Mouse (Mus musculus) kidney, adult 2 months (tissue): ENCODE results near the gene Cdan1. TPM values are rescaled to one million over a fixed set of nuclear protein-coding genes. Genes with fewer than 3 reads are reported as not detected.

Experiments used
- DNase-seq: peaks from one replicate; pipeline ENCODE4 v3.0.0; 2021
- H3K27ac ChIP-seq: fragments of 200-500 bp; 2 replicates; pipeline ENCODE4 v1.5.1; 2012; ENCODE audit warnings: low read depth, low read length, control low read depth, inconsistent platforms; ENCODE audit not compliant: insufficient read depth
- H3K27me3 ChIP-seq: fragments of 200-500 bp; replicated peaks from 2 replicates; pipeline ENCODE4 v1.6.1; 2012; ENCODE audit warnings: mild to moderate bottlenecking, moderate library complexity, low read length, inconsistent platforms; ENCODE audit not compliant: control insufficient read depth, insufficient read depth
- H3K36me3 ChIP-seq: fragments of 200-500 bp; 2 replicates; pipeline ENCODE4 v1.6.1; 2012; ENCODE audit warnings: mild to moderate bottlenecking, moderate library complexity, low read length, inconsistent platforms; ENCODE audit not compliant: control insufficient read depth, insufficient read depth
- H3K4me1 ChIP-seq: fragments of 200-500 bp; 2 replicates; pipeline ENCODE4 v1.6.1; 2011; ENCODE audit warnings: low read length; ENCODE audit not compliant: control insufficient read depth, insufficient read depth
- H3K4me3 ChIP-seq: fragments of 200-500 bp; 2 replicates; pipeline ENCODE4 v1.5.1; 2011; ENCODE audit warnings: mild to moderate bottlenecking, low read depth, low read length, control low read depth; ENCODE audit not compliant: insufficient read depth
- CTCF ChIP-seq: fragments of 200-500 bp; conservative IDR thresholded peaks from 2 replicates; pipeline ENCODE4 v1.5.1; 2011; ENCODE audit warnings: low read depth, mild to moderate bottlenecking, control low read depth, low read length, moderate library complexity, mixed read lengths; ENCODE audit not compliant: insufficient read depth, insufficient read length
- POLR2A ChIP-seq: fragments of 200-500 bp; IDR thresholded peaks from one replicate; pipeline ENCODE4 v1.6.1; 2011; ENCODE audit warnings: low read depth, low read length, control low read depth
- WGBS: fragments of 180-500 bp; shearing (Covaris S2); methylation state at CpG from one replicate; pipeline ENCODE4 v1.1.7; 2018; 5-methylcytosine and 5-hydroxymethylcytosine counted together
- polyA plus RNA-seq: library from polyadenylated mRNA; depleted of rRNA; stranded (reverse); fragments of >200 nt; gene quantifications from 2 replicates; pipeline ENCODE4 v1.2.3, GENCODE M21; 2012

Gene Cdan1
- polyA plus RNA-seq, 1 experiment, result 14.8 TPM

DNA sequence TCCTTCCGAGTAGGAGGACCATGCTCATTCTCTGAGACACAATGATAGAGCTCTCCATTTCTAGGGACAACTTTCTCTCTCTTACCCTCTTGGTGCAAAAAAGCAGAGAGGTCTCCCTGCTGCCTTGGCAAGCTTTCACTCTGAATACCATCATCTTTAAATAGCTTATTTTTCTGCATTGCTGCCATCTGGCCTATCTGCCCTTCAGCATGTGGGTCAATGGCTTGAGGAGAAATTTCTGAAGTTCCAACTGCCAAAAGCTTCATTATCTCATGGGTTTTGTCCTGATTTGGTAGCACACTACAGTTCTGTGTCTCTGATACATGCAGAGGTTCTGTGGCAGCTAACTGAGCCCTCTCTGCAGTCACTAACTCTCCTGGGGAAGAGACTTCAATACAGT, 104.4 kb downstream of the Cdan1 start:
- Histone ChIP-seq H3K4me3 (no peak overlapping the region), H3K36me3 (peaks cover 4% of the 10 kb centered on the region)
- TF ChIP-seq CTCF (no peak), POLR2A (no peak)

DNA sequence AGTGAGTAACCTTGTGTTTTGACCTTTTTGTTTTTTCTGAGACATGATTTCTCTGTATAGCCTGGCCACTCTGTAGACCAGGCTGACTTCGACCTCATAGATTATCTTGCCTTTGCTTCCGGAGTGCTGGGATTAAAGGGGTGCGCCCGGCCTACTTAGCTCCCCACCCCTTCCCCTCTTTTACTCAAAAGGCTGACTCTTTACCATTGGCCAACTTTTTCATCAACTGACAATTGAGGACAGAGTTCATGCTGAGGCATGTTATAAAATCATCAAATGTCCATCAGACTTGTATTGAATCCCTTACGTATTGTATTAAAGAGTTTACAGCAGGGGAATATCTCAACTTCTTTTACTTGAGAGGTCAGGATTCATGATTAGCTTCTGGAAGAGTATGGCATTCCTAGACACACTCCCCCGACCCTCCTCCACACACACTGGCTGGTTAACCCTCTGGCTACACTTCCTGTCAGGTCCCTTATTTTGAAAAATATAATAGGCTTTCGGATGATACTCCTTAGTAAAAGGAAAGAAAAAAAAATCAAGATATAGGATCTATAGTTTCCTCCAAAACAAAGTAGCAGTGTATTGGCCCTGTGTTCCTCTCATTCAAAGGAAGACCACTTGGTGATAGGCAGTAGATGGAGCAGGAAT, 117.9 kb downstream of the Cdan1 start:
- peak overlapping the region; percentile 42 for H3K4me3 ChIP-seq
- no peak for DNase-seq
- TF ChIP-seq POLR2A (no peak), CTCF (no peak)
- H3K27ac ChIP-seq, result peak overlapping the region; percentile 67
- 37% methylated on average over 7 of the region's 7 CpGs for WGBS
- H3K4me1 ChIP-seq, result peaks cover 14% of the 10 kb centered on the region; the same call in 1 of the 2 replicates
- no peaks in the 10 kb centered on the region; the same call in 1 of the 2 replicates for H3K36me3 ChIP-seq
- H3K27me3 ChIP-seq, result no peaks in the 10 kb centered on the region

More for the DNA sequence above, 104.4 kb downstream of the Cdan1 start:
- H3K4me1 ChIP-seq, result no peaks in the 10 kb centered on the region
- H3K27ac ChIP-seq, result no peak overlapping the region
- H3K27me3 ChIP-seq, result no peaks in the 10 kb centered on the region
- 100% methylated on average over 1 of the region's 1 CpGs for WGBS
- no peak for DNase-seq

DNA sequence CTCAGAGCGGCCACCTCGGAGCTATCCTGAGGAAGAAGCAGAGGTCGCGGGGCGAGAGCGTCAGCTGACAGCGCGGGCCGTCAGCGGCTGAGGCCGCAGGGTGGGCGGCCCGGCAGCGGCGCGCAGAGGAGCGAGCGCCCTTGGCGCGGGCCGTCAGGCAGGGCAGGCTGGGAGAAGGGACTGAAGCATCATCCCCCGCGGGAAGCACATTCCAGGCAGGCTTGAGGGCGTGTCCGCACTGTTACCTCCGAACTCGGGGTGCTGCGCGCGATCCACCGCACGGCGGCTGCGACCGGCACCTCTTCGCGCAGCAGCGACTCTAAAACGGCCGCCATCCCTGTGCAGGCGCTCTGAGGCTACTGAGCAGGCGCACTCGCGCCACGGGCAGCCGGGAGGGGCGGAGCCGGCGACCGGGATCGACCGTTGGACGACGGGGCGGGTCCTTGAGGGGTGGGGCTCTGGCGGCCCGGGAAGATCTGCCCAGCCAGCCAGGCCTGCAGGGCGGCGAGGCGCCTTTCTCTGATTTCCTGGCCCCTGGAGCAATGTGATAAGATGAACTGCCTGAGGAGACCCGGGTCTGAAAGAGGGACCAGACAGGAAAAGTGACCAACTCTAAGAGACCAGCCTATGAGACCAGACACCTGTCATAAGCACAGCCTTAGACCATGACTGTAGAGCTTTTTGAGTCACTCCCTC, 118.6 kb downstream of the Cdan1 start:
- H3K27ac ChIP-seq, result peak overlapping the region; percentile 75
- H3K27me3 ChIP-seq, result no peaks in the 10 kb centered on the region
- peaks cover 14% of the 10 kb centered on the region; the same call in 1 of the 2 replicates for H3K4me1 ChIP-seq
- under 1% methylated on average over 61 of the region's 61 CpGs for WGBS
- TF ChIP-seq POLR2A, result peak; percentile 81
- TF ChIP-seq CTCF, result no peak
- no peaks in the 10 kb centered on the region; the same call in 1 of the 2 replicates for H3K36me3 ChIP-seq
- DNase-seq, result peak; percentile 96
- H3K4me3 ChIP-seq, result peak overlapping the region; percentile 94

- peaks cover 14% of the 10 kb centered on the region; the same call in 1 of the 2 replicates for H3K4me1 ChIP-seq
- under 1% methylated on average over 50 of the region's 50 CpGs for WGBS
- H3K27ac ChIP-seq, result peak overlapping the region; percentile 75; the same call in 1 of the 2 replicates
- H3K4me3 ChIP-seq, result peak overlapping the region; percentile 94
- TF ChIP-seq CTCF, result no peak
- TF ChIP-seq POLR2A, result no peak
- no peaks in the 10 kb centered on the region for H3K27me3 ChIP-seq
- peak; percentile 14 for DNase-seq
- H3K36me3 ChIP-seq, result peaks cover 2% of the 10 kb centered on the region
Observed at GRCm38 (mm10) chr2:120730639-120731166, 119.2 kb downstream of the Cdan1 start.

DNA sequence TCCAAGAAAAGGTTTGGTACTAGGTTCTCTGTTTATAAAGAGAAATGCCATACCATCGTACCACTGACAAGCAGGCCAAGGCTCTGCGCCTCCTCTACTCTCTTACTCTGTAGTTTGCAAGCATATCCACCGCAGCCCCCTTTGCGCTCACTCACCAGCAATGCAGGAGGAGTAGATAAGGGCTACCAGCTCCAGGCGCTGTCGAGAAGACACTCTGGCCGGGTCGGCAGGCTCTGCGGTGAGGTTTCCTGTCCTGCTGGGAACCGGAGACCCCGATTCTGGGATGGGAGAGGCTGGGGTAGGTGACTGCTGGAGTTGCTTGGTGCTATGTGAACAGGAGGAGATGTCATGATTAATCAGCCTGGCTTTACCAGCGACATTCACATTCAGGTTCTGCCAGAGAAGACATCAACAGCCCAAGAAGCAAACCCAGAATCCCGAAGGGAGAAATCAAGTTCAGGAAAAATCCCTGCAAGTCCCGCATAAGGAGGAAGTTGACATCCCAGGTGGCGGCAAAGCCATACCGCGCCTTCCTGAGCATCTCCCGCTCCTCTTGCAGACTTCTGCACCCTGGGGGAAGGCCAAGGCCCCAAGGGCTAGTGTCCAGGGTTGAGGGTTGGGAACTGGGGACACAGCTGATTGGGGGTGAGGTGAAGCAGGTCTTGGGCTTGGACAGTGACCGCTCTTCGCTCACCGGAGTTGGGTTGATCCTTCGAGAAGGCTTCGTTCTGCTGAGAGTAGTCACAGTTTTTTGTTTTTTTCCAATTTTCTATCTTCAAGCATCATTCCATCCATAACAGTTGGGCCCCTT, 119.9 kb downstream of the Cdan1 start:
- peak; percentile 7 for DNase-seq
- Histone ChIP-seq H3K27me3 (no peaks in the 10 kb centered on the region), H3K4me3 (peak overlapping the region; percentile 94), H3K36me3 (peaks cover 2% of the 10 kb centered on the region), H3K4me1 (peaks cover 14% of the 10 kb centered on the region; the same call in 1 of the 2 replicates), H3K27ac (no peak overlapping the region)
- TF ChIP-seq POLR2A, result no peak
- TF ChIP-seq CTCF, result no peak
- 26% methylated on average over 23 of the region's 23 CpGs for WGBS

DNA sequence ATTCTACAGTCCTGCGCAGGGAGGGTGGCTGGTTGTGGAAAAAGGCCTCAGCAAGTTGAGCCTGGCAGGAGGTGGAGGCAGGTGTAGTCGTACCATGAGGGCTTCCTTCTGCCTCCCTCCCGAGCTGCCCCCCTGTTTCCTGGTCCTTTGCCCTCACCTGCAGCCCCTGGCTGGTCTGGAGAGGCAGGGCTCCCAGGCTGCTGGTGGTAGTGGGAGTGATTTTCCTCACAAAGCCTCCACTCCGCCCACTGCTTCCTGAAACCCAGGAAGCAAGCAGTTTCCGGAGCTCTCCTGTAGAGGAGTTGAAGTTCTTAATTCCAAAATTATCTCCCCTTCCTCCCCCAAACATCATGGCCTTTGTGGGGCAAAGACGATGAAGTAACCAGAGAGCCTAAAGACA, 125.8 kb downstream of the Cdan1 start:
- no peak for DNase-seq
- WGBS, result 67% methylated on average over 6 of the region's 6 CpGs
- H3K4me3 ChIP-seq, result no peak overlapping the region
- no peaks in the 10 kb centered on the region for H3K4me1 ChIP-seq
- no peak for TF ChIP-seq CTCF
- TF ChIP-seq POLR2A, result no peak
- peaks cover 11% of the 10 kb centered on the region for H3K36me3 ChIP-seq
- no peaks in the 10 kb centered on the region for H3K27me3 ChIP-seq
- H3K27ac ChIP-seq, result peak overlapping the region; percentile 14; the same call in 1 of the 2 replicates
